Mouse (Mus musculus): Measurements from ENCODE around the gene Ctse.

DNA sequence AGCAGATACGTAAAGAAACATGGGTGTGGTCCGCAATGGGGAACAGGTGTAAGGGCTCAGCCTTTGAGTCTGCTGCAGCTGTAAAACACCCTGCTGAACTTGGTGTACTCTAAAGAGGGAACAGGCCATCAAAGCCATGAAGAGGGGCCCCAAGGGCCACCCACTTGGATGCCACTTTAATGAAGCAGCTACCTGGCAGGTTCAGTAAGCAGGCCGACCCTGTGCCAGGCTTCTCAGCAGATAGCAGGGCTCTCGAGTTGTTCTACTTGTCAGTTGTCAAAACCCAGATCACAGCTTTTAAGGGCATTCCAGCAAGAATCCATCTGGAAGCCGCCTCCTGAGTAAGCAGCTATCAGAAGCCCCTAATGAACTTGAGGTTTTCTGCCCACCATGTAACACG is 17.5 kb downstream of the Ctse start:
- TF ChIP-seq CTCF (IDR thresholded peaks at IDR 0.05; ENCODE audit: control insufficient read depth, insufficient read depth, low read length) (no peak), POLR2A (IDR thresholded peaks at IDR 0.05; ENCODE audit: borderline replicate concordance, control insufficient read depth, low read depth, low read length) (no peak)

All from bone marrow, adult 2 months (tissue).